Mouse (Mus musculus) embryo, embryonic 9.5 days (tissue): Measurements from ENCODE around the gene Gm49405.
"Not testable (repeated sequence)": the region's sequence is repeated elsewhere in the genome, so short reads cannot be mapped to it uniquely, and the experiment has no call there.

ENCODE experiments used
- DNase-seq: peaks from one replicate; pipeline ENCODE4 v3.0.0-alpha.2; 2017; ENCODE audit errors: extremely low spot score

Gm49405 gene

DNA sequence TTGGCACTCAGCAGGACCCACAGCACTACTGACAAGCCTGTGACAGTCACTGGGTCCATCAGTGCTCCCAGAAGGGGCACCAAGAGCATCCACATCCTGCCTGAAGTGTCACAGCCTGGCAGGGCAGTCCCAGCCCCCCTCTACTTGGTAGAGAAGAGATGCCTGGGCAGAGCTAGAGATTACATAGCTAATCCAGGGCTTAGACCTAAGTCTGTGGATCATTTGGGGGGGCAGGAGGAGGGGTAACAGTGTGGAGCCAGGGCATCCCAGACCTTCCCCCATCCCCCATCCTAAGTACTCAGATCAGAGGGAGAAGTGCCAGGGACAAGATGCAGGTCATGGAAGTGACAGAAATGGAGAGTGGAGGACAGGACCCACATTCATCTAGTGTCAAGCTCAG, 14.4 kb downstream of the Gm49405 start:
- DNase-seq: no peak

DNA sequence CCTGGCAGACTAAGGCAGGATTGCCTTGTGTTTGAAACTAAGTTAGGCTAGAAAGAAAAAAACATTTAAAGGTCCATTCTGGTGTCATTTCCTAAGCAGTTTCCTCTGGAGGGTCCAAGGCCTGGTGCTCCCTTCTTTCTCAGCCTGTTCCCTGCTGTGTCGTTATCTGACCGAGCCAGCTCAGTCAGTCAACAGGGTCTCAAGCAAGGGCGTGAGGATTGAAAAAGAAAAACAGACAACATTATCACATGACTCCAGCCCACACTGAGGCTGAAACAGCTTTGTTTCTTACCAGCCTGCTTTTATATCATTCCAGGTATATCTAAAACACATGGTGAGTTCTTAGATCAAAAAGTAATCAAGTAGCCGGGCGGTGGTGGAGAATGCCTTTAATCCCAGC, 15.2 kb downstream of the Gm49405 start:
- no peak for DNase-seq

DNA sequence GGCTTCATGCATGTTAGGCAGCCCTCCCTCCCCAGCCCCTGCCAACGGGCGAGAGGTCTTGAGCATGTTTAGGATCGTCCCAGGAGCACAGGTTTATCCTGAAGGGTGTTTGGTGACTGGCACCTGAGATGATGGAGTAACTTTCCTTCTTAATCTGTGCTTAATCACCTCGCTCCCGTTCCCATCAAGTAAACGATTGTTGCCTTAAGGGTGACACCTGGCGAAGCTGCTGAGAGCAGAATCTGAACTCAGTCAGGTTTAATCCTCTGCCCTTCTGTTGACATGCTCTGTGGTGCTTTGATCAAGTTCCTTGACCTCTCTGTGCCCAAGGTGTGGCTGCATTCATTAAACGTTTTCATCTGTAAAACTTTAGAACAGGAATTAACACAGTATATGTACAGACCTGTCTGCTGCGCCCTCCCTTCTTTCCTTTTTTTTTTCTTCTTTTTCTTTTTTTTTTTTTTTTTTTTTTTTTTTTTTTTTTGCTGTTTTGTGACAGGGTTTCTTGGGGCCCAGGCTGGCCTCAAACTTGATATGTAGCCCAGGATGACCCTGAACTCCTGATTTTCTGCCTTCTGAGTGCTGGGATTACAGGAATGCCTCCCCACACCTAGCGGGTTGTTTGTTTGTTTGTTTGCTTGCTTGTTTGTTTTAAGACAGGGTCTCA, 17.6 kb downstream of the Gm49405 start:
- no peak for DNase-seq

DNA sequence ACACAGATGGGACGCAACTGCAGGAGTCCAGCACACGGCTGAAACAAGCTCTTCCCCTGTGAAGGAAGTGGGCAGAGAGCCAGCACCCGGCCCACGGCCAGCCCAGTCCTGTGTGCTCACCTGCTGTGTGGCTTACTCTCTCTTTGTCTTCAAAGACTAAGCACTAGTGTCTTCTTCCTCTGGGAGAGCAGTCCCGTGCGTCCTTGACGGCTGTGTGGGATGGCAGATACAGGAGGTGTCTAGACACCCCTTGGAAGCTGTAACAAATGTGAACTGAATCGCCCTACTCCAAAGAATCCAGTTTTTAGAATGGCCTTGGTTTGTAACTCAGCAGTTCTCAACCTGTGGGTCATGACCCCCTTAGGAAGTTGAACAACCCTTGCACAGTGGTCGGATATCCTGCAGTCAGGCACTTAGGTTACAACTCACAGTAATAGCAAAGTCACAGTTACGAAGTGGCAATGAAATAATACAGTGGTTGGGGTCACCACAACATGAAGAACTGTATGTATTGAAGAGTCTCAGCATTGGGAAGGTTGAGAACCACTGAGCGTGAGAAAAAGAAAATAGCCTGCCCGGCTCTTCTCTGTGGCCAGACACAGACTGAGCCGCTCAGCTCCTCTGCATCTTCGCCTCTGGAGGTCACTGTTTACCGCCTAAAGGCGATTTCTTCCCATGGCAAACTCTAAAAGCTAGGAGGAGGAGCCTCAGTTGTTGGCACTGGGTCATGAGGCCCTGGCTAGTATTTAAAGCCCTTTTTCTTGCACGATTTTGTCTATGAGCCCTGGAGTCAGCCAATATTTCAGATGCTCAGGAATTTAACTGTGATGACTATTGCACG, 18.5 kb downstream of the Gm49405 start:
- peak; percentile 77 for DNase-seq

DNA sequence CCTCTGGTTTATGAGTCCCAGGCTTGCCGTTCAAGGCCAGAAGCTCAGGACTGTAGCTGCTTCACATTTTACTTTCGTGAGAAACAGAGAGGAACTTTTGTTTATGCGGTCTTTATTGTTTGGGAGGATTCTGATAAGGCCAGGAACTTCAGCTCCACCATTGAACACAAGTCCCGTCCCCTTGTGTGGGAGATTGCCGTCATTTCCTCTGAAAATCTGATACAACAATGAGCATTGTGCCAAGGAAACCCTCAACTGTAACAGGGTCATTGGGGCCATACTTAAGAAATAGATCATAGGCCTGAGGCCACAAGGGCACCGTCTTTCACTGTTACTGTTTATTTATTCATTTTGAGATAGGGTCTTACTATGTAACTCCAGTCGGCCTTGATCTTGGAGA, 22.8 kb downstream of the Gm49405 start:
- no peak for DNase-seq

DNA sequence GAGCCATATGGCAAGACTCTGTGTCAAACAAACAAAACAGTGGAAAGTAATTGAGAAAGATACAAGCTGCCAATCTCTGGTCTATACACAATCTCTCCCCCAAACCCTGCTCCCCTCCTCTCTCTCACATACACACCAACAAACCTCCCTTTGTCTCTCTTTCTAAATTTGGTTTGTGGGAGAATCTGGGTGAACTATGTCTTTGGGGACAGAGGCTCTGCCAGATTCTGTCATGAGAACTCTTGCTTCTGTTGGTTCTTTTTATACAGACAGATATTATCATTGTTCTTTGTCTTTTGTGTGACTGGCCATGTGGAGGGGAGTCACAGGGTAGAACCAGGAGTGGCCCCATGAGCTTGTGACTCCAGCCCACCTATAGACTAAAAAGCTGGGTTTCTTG, 27.1 kb downstream of the Gm49405 start:
- DNase-seq: no peak

DNA sequence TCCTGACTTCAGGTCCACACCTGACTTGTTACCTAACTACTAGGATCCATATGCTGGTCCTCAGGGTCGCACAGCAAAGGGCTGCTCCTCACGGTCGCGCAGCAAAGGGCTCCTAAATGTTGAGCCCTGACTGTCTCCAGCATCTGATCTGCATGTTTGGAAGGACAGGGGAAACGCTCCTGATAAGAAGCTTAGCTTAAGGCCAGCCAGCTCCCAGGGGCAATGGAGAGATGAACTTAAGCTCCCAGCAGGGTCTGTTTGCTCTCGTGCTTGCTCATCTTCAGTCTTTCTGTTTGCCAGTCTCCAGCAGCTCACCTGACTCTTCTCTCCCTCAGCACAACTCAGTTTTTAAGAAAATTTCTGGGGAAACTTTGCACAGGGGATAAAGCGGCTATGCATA, 32.2 kb downstream of the Gm49405 start:
- DNase-seq: no peak

DNA sequence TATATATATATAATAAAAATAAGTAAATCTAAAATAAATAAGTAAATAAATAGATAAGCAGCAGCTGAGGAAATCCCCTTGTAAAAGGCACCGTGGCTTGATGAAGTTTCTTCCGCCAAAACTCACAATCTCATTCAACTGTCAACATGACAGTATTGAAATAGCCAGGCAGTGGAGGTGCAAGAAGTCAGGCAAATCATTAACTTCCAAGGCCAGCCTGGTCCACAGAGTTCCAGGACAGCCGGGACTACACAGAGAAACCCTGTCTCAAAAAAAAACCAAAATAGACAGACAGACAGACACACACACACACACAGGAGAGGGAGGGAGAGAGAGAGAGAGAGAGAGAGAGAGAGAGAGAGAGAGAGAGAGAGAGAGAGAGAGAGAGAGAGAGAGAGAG, 32.9 kb downstream of the Gm49405 start:
- DNase-seq: no peak

DNA sequence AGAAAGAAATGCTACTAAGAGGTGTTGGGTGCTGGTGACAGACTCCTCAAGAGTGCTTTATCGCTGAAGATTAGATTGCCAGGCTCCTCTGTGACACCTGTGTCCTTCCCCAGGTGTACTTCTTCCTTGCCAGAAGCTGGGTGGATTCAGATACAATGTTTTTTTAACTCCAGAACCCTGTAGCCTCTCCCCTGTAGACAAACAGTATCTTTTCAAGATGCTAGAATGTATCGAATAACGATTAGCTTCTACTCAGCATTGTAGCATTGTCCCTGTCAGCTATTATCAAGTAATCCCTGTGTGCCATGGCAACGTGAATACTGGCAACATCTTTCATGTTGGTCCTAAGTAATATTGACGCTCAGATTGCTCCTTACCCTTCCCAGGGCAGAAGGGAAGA, 33.3 kb downstream of the Gm49405 start:
- DNase-seq: no peak

DNA sequence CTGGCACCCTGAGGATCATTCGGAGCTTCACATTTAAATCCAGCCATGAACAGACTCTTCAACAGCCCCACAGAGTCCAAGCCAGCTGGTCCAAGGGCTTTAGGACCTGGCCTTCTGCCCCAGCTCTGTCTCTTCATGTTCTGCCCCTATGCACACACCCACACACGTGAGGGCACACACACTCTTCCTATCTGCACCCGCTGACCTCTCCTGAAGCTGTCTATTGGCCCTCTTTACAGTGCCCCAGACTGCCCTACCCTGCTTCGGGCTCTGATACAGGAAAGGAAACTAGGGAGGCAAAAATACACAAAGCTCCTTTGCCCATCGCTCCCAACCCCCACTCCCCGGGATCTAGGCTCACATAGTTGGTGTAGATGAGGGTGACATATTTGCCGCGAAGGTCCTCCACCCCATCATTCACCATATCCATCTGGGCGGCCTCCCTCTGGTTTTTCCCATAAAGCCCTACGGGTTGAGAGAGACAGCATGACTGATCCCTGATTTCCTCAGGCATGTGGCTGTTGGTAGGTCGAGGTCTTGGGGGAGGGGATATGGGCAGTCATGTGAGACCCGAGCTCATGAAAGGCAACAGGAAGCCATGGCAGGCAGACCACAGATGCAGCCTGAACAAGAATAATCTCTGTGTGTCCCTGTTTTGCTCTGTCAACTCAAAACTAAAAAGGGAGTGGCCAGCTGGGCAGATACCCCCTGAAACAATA, 36.1 kb downstream of the Gm49405 start:
- no peak for DNase-seq

DNA sequence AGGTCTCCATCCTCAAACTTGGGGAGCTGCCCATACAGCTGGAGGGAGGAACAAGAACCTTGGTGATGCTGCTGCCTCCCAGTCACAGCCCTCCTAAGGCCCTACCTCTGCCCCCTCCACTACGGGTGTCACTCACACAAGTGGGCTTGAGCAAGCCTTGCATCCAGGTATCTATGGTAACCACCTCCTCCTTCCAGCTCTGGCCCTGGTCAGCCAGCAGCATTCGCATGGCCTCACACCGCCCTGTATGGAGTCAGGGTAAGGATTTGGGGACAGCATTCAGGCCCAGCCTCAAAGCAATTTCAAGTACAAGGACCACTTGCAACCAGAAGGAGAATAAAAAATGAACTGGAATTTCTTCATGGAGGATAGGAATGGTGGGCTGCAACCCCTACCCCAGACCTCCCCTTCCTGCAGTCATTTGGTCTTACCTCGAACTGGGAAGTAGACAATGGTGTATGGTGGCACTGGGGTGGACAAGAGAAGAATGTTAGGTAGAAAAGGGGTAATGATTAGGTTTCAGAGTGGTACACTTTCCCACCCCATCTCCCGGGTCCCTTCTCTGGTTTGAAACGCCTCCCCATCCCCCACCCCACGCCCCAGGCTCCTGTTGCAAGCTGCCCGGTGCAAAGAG, 36.8 kb downstream of the Gm49405 start:
- not testable (repeated sequence) for DNase-seq

DNA sequence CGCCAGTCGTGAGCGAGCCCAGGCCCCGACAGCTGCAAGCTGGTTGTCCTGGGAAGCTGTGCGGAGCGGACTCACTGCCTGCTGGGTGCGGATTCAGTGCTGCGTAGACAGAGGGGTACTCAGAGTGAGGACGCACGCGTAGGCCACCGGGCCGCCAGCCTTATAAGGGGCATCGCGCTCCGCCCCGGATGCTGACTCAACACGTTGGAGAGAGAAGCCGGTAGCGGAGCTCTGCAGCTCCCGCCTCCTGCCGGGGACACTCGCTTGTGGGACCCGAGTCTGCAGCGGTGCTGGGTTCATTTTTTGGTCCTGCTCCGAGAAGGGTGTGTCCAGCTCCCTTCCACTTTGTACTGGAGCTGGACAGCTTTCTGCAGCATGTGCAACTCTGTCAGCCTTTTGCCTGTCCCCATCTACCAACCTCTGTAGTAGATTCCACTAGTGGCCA, 37.4 kb downstream of the Gm49405 start, which contains the start of gene Gstp1:
Gstp1 (minus strand) TSS at position 198 of the 445 bp plus-strand sequence.
- DNase-seq: peak; percentile 84

DNA sequence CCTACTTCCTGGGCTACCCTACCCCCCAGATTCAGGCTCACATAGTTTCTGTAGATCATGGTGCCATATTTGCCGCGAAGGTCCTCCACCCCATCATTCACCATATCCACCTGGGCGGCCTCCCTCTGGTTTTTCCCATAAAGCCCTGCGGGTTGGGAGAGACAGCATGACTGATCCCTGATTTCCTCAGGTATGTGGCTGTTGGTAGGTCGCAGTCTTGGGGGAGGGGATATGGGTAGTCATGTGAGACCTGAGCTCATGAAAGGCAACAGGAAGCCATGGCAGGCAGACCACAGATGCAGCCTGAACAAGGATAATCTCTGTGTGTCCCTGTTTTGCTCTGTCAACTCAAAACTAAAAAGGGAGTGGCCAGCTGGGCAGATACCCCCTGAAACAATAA, 40.5 kb downstream of the Gm49405 start:
- DNase-seq: not testable (repeated sequence)

DNA sequence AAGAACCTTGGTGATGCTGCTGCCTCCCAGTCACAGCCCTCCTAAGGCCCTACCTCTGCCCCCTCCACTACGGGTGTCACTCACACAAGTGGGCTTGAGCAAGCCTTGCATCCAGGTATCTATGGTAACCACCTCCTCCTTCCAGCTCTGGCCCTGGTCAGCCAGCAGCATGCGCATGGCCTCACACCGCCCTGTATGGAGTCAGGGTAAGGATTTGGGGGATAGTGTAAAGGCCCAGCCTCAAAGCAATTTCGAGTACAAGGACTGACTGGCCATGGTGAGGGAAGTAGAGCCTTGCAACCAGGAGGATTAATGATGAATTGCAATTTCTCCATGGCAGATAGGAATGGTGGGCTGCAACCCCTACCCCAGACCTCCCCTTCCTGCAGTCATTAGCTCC, 41.1 kb downstream of the Gm49405 start:
- DNase-seq: not testable (repeated sequence)

DNA sequence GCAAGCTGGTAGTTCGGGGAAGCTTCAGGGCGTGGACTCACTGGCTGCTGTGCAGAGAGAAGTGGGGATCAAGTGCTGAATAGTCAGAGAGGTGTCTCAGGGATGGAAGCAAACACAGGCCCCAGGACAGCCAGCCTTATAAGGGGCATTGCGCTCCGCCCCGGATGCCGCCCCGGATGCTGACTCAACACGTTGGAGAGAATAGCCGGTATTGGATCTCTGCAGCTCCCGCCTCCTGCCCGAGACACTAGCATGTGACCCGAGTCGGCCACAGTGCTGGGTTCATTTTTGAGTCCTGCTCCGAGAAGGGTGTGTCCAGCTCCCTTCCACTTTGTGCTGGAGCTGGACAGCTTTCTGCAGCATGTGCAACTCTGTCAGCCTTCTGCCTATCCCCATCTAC, 41.7 kb downstream of the Gm49405 start:
- no peak for DNase-seq

DNA sequence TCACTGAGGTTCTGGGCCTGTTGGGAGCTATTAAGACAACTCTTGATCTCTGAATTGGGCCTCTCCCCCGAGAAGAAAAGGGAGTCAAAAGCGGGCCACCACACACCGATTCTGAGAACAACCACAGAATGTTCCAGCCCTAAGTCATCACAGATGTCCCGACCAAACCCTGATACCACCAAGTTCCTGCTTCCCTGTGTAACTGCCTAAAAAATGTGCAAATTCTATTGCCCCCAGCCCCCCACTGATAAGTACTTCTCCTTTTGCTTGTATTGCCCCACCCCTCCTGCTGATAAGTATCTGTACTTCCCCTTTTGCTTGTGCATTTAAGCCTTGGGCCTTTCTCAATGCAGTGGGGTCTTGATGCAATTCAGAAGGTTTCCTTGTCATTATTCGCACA, 43.7 kb downstream of the Gm49405 start:
- not testable (repeated sequence) for DNase-seq

DNA sequence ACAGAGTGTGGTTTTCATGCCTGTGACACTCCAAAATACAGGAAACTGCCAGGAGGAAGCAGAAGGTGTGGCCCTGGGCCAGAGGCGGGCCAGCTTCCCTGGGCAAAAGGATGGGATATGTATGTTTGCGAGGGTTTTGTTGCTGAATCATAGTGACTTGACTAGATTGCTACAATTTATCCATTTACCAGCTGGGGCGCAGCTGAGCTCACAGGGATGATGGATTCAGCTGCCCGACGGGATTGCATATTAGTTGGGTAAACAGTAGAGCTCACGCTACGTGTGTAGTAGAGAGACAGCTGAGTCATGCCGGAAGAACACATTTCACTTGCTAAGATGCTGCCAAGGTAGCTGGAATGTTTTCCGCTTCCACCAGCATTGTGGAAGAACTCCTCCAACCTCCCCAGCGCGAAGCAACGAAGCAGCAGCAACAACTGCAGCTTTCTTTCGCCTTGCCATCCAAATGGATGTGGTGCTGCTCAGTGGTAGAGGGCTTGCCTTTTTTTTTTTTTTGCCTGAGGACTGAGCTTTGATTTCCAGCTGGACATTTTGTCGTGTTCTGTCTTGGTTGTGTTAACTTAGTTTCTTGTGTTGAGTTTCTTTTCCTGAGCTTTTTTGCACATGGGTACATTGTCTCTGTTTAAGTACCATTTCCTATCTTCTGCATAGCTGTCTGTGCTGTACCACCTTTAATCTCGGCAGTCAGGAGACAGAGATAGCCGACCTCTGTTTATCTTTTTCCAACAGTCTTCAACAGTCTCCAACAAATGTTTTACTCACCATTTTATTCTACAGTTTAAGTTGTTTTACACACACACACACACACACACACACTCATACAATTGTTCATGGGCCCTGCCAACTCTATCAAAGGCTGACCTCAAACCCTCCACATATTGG, 45.8 kb downstream of the Gm49405 start, which contains the start of gene Gstp2:
Gstp2 (minus strand) TSS at position 58 of the 900 bp plus-strand sequence.
- no peak for DNase-seq

DNA sequence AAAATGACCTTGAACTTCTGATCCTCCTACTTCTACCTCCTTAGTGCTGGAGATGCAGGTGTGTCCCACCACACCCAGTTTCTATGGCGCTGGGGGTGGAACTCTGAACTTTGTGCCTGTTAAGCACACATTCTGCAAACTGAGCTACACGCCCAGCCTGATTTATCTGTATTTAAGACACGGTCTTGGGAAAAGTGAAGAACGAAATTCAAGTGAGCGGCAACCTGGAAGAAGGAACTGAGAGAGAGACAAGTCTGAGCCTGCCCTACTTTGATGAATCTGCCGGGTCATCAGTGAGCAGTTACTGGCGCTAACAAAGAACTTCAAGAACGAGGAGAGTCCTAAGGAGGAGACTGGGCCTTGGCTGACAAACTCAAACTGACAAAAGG, 46.4 kb downstream of the Gm49405 start:
- no peak for DNase-seq

DNA sequence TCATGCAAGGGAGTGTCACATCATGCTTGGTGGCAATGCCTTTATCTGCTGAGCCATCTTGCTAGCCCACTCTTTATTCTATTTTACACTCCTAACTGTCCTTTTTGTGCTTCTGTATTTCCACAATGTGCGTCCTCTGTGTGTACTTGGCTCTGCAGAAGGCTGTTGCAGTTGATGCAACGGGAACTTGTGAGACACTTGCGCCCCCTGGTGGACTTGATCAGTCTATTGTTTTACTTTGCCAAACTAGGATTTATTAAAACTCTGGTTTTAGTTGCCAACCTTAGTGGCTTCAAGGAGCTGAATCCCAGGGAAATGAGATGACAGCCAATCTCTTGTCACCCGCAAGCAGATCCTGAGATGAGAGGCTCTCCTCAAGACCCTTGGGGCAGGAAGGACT, 47.4 kb downstream of the Gm49405 start:
- DNase-seq: peak; percentile 68

DNA sequence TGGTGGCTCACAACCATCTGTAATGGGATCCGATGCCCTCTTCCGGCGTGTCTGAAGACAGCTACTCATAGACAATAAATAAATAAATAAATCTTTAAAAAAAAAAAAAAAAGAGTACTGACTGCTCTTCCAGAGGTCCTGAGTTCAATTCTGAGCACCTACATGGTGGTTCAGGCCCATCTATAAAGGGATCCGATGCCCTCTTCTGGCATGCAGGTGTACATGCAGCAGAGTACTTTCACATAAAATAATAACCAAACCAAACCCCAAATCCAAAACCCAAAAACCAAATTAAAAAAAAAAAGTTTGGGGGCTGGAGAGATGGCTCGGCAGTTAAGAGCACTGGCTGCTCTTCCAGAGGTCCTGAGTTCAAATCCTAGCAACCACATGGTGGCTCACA, 48.6 kb downstream of the Gm49405 start:
- not testable (repeated sequence) for DNase-seq

DNA sequence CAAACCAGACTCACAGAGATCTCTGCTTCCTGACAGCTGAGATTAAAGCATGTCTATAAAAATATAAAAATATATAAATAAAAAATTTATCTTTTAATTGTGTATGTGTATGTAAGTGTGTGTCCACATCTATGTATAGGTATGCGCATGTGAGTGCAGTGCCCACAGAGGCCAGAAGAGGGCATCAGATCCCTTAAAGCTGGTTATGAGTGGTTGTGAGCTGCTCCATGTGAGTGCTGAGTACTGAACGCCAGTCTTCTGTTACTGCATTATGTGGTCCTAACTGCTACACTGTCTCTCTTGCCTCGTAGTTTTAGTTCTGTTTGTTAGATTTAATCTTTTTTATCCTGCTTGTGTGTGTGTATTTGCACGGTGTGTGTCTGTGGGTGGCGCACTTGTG, 50.6 kb downstream of the Gm49405 start:
- no peak for DNase-seq
